Mouse (Mus musculus) adrenal gland, adult 18-20 months (tissue): ENCODE results near the gene Zfp708. TPM values are rescaled to one million over a fixed set of nuclear protein-coding genes. Genes with fewer than 3 reads are reported as not detected.
"Not testable (repeated sequence)": the region's sequence is repeated elsewhere in the genome, so short reads cannot be mapped to it uniquely, and the experiment has no call there.

ENCODE experiments used
- DNase-seq, 2 experiments: peaks; one replicate each; pipeline ENCODE4 v3.0.0; 2021 to 2022; ENCODE audit warnings: low spot score in 2 of 2
- long read RNA-seq, 2 experiments: library from polyadenylated mRNA; stranded (forward); transcript quantifications; one replicate each; pipeline ENCODE4 v2.0.0; 2021
- total RNA-seq, 2 experiments: library from RNA; stranded (reverse); gene quantifications; 1 replicate in 1 of 2; 2 replicates in 1 of 2; pipeline ENCODE4 v1.2.3; 2021

Zfp708 gene
- total RNA-seq, result under 1 TPM in 1 of 2 experiments, not detected in 1; 0.90 TPM
- long read RNA-seq, experiment 1, result 0 reads
- long read RNA-seq, experiment 2, partial matches to known transcripts, result 0 of 4 reads
- long read RNA-seq, experiment 2, other reads (novel, unspliced or antisense), result 1 of 4 reads

GRCm38 (mm10) chr13:67097876-67098275, at the start of gene Zfp708:
Gene Zfp708 (minus strand): TSS chr13:67097976.
- no peak for DNase-seq

- DNase-seq, result peak; percentile 72 to 73
Measured at GRCm38 (mm10) chr13:67128038-67128721, 30.4 kb upstream of the Zfp708 start.

GRCm38 (mm10) chr13:67127507-67127906, 29.7 kb upstream of the Zfp708 start:
- not testable (repeated sequence) for DNase-seq

GRCm38 (mm10) chr13:67124460-67124859, 26.7 kb upstream of the Zfp708 start:
- no peak for DNase-seq

- DNase-seq, result not testable (repeated sequence)
Measured at GRCm38 (mm10) chr13:67121360-67121759, 23.6 kb upstream of the Zfp708 start, which contains the start of gene Zfp759. Gene Zfp759 (plus strand): TSS chr13:67121660.

- not testable (repeated sequence) for DNase-seq
Measured at GRCm38 (mm10) chr13:67116163-67116562, 18.4 kb upstream of the Zfp708 start, which contains the start of gene Rslcan18. Gene Rslcan18 (minus strand): TSS chr13:67116263.

DNA sequence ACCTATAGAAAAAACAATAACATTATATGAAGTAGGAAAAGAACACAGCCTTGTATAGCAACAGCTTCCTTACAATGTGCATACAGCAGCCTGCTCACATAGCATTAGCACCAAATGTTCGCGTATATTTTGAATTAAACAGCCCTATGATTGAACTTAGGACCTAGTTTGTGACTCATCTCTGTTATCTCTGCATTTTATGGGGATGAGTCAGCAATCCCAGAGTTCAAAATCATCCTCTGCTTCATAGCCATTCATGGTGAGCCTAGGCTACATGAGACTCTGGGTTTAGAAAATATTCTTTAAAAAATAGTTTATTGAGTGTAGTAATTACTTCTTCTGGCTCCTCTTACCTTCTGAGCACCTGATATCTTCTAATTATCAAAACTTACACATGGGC, 15.5 kb upstream of the Zfp708 start:
- DNase-seq, result no peak

- peak in 1 of 2 experiments; percentile 8 for DNase-seq
Measured at GRCm38 (mm10) chr13:67112096-67112495, 14.3 kb upstream of the Zfp708 start.

GRCm38 (mm10) chr13:67108821-67109206, 11.0 kb upstream of the Zfp708 start:
- no peak for DNase-seq

DNA sequence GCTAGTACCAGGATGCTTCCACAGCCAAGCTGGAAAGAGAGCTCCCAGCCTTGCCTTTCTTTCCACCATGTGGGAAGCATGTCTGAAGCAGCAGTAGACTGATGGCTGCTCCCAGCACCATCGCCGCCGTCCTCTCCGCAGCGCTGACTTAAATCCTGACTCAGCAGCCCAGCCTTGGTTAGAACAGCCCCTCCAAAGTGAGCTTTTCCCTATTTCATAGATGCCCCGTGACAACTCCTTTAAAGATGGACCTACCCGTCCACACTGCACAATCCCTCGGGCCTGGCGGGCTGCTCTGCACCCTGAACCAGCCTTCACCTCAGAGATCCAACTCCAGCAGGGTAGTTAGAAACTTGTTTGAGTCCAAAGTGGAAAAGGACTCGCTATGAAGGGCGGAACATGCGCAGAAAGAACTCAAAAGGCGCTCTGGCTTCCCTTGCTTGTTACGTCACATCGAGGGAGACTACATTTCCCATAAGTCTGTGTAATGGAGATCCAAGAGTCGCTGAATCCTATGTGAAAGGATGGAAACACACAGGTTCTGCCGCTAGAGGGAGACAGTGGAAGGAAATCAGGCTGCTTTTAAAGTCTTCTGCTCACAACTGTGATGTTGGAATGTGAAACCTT, 10.5 kb upstream of the Zfp708 start, which contains the start of gene Gm28557:
Gene Gm28557, minus strand, starts transcription at position 411 of the 627 bp plus-strand sequence.
- peak; percentile 75 to 80 for DNase-seq

- no peak for DNase-seq
Measured at GRCm38 (mm10) chr13:67107681-67108080, 9.9 kb upstream of the Zfp708 start.

GRCm38 (mm10) chr13:67090154-67090553, 7.6 kb downstream of the Zfp708 start:
- DNase-seq, result no peak

DNA sequence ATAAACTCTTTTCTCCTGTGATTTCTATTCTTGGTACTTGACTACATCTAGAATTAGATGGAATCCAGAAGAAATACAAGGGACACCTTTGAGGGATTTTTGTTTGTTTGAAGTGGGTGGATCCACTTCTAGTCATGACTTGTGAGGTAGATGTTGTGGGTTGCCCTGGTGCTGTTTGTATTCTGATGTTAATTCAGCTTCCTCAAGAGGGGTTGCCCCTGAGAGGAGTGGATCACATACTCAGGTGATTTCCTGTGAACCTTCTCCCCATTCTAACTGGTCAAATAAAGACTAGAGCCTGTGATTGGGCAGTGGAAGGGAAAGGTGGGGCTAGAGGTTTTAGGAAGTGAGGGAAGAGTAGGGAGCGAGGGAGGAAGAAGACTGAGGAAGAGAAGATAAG, 15.8 kb downstream of the Zfp708 start:
- DNase-seq, result no peak

- peak; percentile 68 to 69 for DNase-seq
Measured at GRCm38 (mm10) chr13:67081142-67081713, 16.5 kb downstream of the Zfp708 start.

DNA sequence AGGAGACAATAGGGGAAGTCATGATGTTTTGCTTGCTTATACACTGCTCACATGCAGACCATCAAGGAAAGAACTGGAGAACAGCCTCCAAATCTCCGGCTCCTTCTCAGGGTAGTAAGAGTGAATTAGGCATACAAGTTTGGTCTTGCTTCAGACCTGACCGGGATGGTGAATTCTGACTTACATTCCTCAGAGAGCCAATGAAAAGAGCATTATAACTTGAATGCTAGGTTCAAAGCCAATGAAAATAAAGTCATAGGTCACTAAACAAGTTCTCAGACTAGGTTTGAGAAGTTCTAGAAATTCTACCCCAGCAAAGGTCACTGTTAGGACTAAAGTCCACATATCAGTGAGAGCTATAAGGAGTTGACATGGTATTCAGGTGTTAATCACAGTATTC, 20.5 kb downstream of the Zfp708 start:
- DNase-seq, result no peak

DNA sequence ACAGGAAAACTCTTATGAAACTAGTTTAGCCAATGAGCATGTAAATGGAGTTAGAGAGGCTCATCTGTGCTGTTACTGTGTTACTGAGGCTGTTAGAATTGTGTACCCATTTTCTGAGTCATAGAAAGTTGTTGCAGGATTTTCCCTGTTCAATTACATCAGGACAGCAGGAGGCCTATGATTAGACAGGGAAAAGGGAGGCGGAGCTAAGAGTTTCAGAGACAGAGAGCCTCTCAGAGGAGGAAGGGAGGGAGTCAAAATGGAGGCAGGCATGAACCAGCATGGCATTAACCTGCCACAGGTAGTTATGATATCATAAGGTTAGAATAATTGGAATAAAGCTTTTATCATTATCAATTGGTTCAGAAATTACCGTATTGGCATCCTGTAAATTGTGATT, 25.0 kb downstream of the Zfp708 start:
- DNase-seq, result no peak

DNA sequence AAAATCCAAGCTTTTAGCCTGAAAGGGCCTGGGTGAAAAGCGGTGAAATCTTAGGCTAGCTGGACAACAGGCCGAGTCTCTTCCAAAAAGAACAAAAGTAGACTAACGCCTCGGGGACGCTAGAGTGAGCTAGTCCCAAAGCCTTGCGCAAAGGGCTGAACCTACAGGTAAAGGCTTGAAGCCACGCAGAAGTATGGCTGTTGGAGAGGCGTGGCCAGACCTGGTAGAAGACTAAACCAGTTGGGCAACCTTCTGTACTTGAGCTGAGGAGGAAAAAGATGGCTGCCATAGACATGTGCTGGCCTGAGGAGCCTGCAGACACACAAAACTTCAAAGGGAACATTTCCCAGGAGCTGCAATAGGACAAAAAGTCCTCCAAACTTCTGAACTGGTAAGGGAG, 32.4 kb downstream of the Zfp708 start:
- DNase-seq, result no peak

DNA sequence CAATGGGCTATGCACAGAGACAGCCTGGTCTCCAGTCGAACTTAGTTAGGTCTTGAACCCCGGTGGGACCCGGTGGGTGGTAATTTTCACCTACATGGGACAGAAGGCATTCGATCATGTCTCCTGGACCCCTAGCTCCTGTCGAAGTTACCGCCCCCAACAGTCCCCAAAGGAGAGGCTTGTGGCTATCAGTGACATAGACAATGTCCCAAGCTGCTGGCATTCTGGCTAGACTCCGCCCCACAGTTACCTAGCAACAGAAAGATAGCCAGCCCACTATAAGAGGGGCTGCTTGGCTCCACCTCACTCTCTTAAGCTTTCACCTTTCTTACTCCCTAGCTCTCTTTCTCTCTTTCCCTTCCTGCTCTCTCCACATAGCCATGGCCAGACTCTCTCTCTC, 35.3 kb downstream of the Zfp708 start:
- DNase-seq, result no peak

DNA sequence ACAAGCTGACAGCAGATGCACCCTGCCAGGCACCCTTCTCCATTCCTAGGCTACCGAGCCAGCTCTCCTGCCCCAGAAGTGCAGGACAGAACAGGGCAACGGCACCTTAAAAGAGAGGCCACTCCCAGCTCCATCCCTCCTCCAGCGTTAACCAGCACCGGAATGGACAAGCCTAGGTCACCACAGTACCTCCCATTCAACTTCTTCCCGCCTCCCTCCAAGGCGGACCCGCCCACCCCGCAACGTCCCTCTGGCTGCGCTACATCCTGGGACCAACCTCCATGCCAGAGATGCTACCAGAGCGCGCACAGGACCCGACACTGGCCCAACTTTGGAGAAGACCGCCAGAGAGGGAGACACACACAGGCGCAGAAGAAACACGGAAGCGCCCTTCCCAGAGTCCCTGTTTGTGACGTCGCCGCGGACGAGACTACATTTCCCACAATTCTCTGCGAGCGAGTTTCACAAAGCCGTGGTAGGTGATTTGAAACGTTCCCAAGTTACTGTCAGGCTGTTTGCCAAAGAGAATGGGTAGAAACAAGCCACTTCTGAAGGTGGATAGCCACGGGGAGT, 36.9 kb downstream of the Zfp708 start, which contains the start of gene Zfp712:
Gene Zfp712, minus strand, starts transcription at position 385 of the 573 bp plus-strand sequence.
- DNase-seq, result peak; percentile 86 to 87

DNA sequence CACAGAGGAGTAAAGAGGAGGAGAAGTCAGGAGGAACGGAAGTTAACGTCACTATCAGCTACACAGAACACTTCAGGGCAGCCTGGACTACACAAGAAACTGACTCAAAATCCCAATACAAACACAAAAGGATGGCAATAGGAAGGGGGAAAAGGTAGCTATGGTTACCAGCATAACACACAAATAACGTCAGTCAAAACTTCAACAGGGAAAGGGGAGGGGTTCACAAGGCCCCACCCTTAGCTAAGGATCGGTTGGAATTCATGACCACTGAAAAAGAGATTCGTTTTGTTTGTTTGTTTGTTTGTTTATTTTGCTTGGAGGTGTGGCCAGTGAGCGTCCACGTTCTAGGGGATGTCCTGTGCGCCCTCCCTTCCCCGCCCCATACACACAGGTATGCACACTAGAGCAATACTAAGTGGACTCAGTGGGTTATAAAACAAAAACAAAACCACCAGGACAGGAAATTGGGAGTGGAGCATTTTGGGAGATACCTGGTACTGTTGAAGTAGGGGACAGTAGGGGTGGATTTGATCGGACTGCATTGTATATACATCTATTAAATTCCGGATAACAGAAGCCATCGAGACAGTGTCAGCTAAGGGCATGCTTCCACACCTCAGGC, 37.5 kb downstream of the Zfp708 start:
- DNase-seq, result no peak
